Mouse (Mus musculus) hindbrain, embryonic 13.5 days (tissue): ENCODE measurements around the gene 4930572O03Rik. TPM values are rescaled to one million over a fixed set of nuclear protein-coding genes. Genes with fewer than 3 reads are reported as not detected.
"Not testable (repeated sequence)": the region's sequence is repeated elsewhere in the genome, so short reads cannot be mapped to it uniquely, and the experiment has no call there.

Experiments
- ATAC-seq: fragments of 200-750 bp; cut with Nextera tagmentation; 2 replicates; pipeline ENCODE4 v1.8.0; 2017; ENCODE audit warnings: moderate TSS enrichment; ENCODE audit not compliant: low FRiP score
- H3K27ac ChIP-seq: fragments of 300-500 bp; sonication (generic); 2 replicates; pipeline ENCODE4 v1.5.1; 2015; ENCODE audit warnings: inconsistent platforms, mild to moderate bottlenecking, moderate library complexity
- H3K27me3 ChIP-seq: fragments of 300-500 bp; sonication (generic); 2 replicates; pipeline ENCODE4 v1.6.1; 2015; ENCODE audit warnings: mild to moderate bottlenecking, inconsistent platforms
- H3K36me3 ChIP-seq: fragments of 300-500 bp; sonication (generic); 2 replicates; pipeline ENCODE4 v1.6.1; 2015; ENCODE audit warnings: mild to moderate bottlenecking, inconsistent platforms
- H3K4me1 ChIP-seq: fragments of 300-500 bp; sonication (generic); replicated peaks from 2 replicates; pipeline ENCODE4 v1.6.1; 2015; ENCODE audit warnings: inconsistent platforms
- H3K4me2 ChIP-seq: fragments of 300-500 bp; sonication (generic); 2 replicates; pipeline ENCODE4 v1.6.1; 2015; ENCODE audit warnings: inconsistent platforms, mild to moderate bottlenecking, moderate library complexity
- H3K4me3 ChIP-seq: fragments of 300-500 bp; sonication (generic); 2 replicates; pipeline ENCODE4 v1.5.1; 2015; ENCODE audit warnings: mild to moderate bottlenecking, inconsistent platforms
- H3K9ac ChIP-seq: fragments of 300-500 bp; sonication (generic); 2 replicates; pipeline ENCODE4 v1.6.1; 2015; ENCODE audit warnings: mild to moderate bottlenecking, inconsistent platforms
- H3K9me3 ChIP-seq: fragments of 300-500 bp; sonication (generic); 2 replicates; pipeline ENCODE4 v1.6.1; 2016; ENCODE audit warnings: inconsistent platforms
- WGBS: fragments of 180-500 bp; shearing (Covaris S2); methylation state at CpG from one replicate; pipeline ENCODE4 v1.1.7; 2015; 5-methylcytosine and 5-hydroxymethylcytosine counted together
- polyA plus RNA-seq: library from polyadenylated mRNA; unstranded; fragments of >200 nt; fragmentation: Nextera tagmentation; extraction: Ambion mirVana; gene quantifications from 2 replicates; pipeline ENCODE4 v1.2.1, GENCODE M21; 2015

The 4930572O03Rik gene
- polyA plus RNA-seq = not detected in 2 replicates

GRCm38 (mm10) chr5:15656959-15657358, at the start of gene 4930572O03Rik:
4930572O03Rik (minus strand) TSS chr5:15657059.
- not testable (repeated sequence) for H3K27ac ChIP-seq, ATAC-seq, H3K9ac ChIP-seq, H3K4me1 ChIP-seq, H3K36me3 ChIP-seq, H3K4me2 ChIP-seq, H3K27me3 ChIP-seq, H3K4me3 ChIP-seq
- 67% methylated on average over 1 of the region's 1 CpGs for WGBS
- peaks cover 11% of the 10 kb centered on the region; the same call in 1 of the 2 replicates for H3K9me3 ChIP-seq

GRCm38 (mm10) chr5:15702891-15703290, 46.0 kb upstream of the 4930572O03Rik start:
- H3K9ac ChIP-seq, ATAC-seq, H3K4me2 ChIP-seq, H3K4me3 ChIP-seq, H3K9me3 ChIP-seq, H3K4me1 ChIP-seq, H3K36me3 ChIP-seq, H3K27me3 ChIP-seq, H3K27ac ChIP-seq: not testable (repeated sequence)
- WGBS = 25% methylated on average over 5 of the region's 5 CpGs

- H3K27ac ChIP-seq, ATAC-seq, H3K9me3 ChIP-seq, H3K4me2 ChIP-seq, H3K9ac ChIP-seq, H3K27me3 ChIP-seq, H3K36me3 ChIP-seq, H3K4me3 ChIP-seq, H3K4me1 ChIP-seq: not testable (repeated sequence)
- 51% methylated on average over 2 of the region's 2 CpGs for WGBS
These were observed 40.9 kb upstream of the 4930572O03Rik start for GRCm38 (mm10) chr5:15697719-15698118.

- ATAC-seq, H3K4me3 ChIP-seq: not testable (repeated sequence)
- WGBS = 82% methylated on average over 4 of the region's 4 CpGs
These were observed 35.0 kb upstream of the 4930572O03Rik start for GRCm38 (mm10) chr5:15691849-15692248.

GRCm38 (mm10) chr5:15690822-15691221, 34.0 kb upstream of the 4930572O03Rik start:
- H3K36me3 ChIP-seq, H3K9ac ChIP-seq, H3K4me3 ChIP-seq, H3K27me3 ChIP-seq, ATAC-seq, H3K4me2 ChIP-seq, H3K4me1 ChIP-seq, H3K27ac ChIP-seq: not testable (repeated sequence)
- peaks cover 25% of the 10 kb centered on the region for H3K9me3 ChIP-seq
- WGBS = 78% methylated on average over 4 of the region's 4 CpGs

More at GRCm38 (mm10) chr5:15691849-15692248, 35.0 kb upstream of the 4930572O03Rik start:
- H3K27me3 ChIP-seq, H3K4me1 ChIP-seq, H3K27ac ChIP-seq, H3K36me3 ChIP-seq, H3K4me2 ChIP-seq, H3K9ac ChIP-seq: not testable (repeated sequence)
- H3K9me3 ChIP-seq = peaks cover 25% of the 10 kb centered on the region

- H3K4me1 ChIP-seq, H3K36me3 ChIP-seq: not testable (repeated sequence)
- WGBS = 79% methylated on average over 6 of the region's 6 CpGs
These were observed 32.9 kb upstream of the 4930572O03Rik start for GRCm38 (mm10) chr5:15689659-15690213.

GRCm38 (mm10) chr5:15688874-15689658, 32.2 kb upstream of the 4930572O03Rik start:
- 66% methylated on average over 4 of the region's 4 CpGs for WGBS
- H3K4me3 ChIP-seq = not testable (repeated sequence)

More at GRCm38 (mm10) chr5:15689659-15690213, 32.9 kb upstream of the 4930572O03Rik start:
- peaks cover 27% of the 10 kb centered on the region for H3K9me3 ChIP-seq
- peak; percentile 85 for ATAC-seq
- not testable (repeated sequence) for H3K9ac ChIP-seq, H3K27ac ChIP-seq, H3K4me2 ChIP-seq, H3K27me3 ChIP-seq, H3K4me3 ChIP-seq

GRCm38 (mm10) chr5:15681301-15682035, 24.6 kb upstream of the 4930572O03Rik start:
- peaks cover 22% of the 10 kb centered on the region for H3K9me3 ChIP-seq
- not testable (repeated sequence) for H3K4me1 ChIP-seq, H3K27me3 ChIP-seq, H3K4me2 ChIP-seq, H3K9ac ChIP-seq, H3K27ac ChIP-seq, H3K4me3 ChIP-seq, H3K36me3 ChIP-seq
- peak; percentile 79 for ATAC-seq
- whole genome bisulfite sequencing = 77% methylated on average over 8 of the region's 10 CpGs

More at GRCm38 (mm10) chr5:15688874-15689658, 32.2 kb upstream of the 4930572O03Rik start:
- H3K27me3 ChIP-seq, H3K4me1 ChIP-seq, H3K9ac ChIP-seq, H3K27ac ChIP-seq, H3K4me2 ChIP-seq, H3K36me3 ChIP-seq: not testable (repeated sequence)
- H3K9me3 ChIP-seq = peaks cover 29% of the 10 kb centered on the region
- ATAC-seq = peak; percentile 87

GRCm38 (mm10) chr5:15679980-15680949, 23.4 kb upstream of the 4930572O03Rik start:
- H3K9ac ChIP-seq, H3K4me3 ChIP-seq, H3K27me3 ChIP-seq, H3K36me3 ChIP-seq, H3K4me2 ChIP-seq, H3K27ac ChIP-seq, H3K4me1 ChIP-seq: not testable (repeated sequence)
- H3K9me3 ChIP-seq = peaks cover 22% of the 10 kb centered on the region
- ATAC-seq = peak; percentile 86
- WGBS = 69% methylated on average over 13 of the region's 13 CpGs

GRCm38 (mm10) chr5:15678907-15679306, 22.0 kb upstream of the 4930572O03Rik start:
- not testable (repeated sequence) for H3K4me3 ChIP-seq, ATAC-seq, H3K27me3 ChIP-seq, H3K4me2 ChIP-seq, H3K9ac ChIP-seq, H3K4me1 ChIP-seq, H3K27ac ChIP-seq, H3K36me3 ChIP-seq
- WGBS = 66% methylated on average over 2 of the region's 2 CpGs
- peaks cover 19% of the 10 kb centered on the region for H3K9me3 ChIP-seq

- 87% methylated on average over 4 of the region's 4 CpGs for WGBS
These were observed 20.9 kb upstream of the 4930572O03Rik start for GRCm38 (mm10) chr5:15677750-15678149.

More at GRCm38 (mm10) chr5:15677750-15678149, 20.9 kb upstream of the 4930572O03Rik start:
- H3K4me1 ChIP-seq, H3K27ac ChIP-seq, H3K4me3 ChIP-seq, H3K9ac ChIP-seq, H3K27me3 ChIP-seq, H3K4me2 ChIP-seq, H3K36me3 ChIP-seq: not testable (repeated sequence)
- peaks cover 26% of the 10 kb centered on the region for H3K9me3 ChIP-seq
- ATAC-seq = peak; percentile 70; the same call in 1 of the 2 replicates
